Mouse (Mus musculus) neural tube, embryonic 14.5 days (tissue): ENCODE results near the gene Asphd1. TPM values are rescaled to one million over a fixed set of nuclear protein-coding genes. Genes with fewer than 3 reads are reported as not detected.
"Not testable (repeated sequence)": the region's sequence is repeated elsewhere in the genome, so short reads cannot be mapped to it uniquely, and the experiment has no call there.

ENCODE experiments used
- ATAC-seq: fragments of 200-750 bp; cut with Nextera tagmentation; 2 replicates; pipeline ENCODE4 v1.8.0; 2017; ENCODE audit warnings: low read depth, mild to moderate bottlenecking, moderate TSS enrichment, moderate library complexity
- H3K27ac ChIP-seq: fragments of 300-500 bp; sonication (generic); 2 replicates; pipeline ENCODE4 v1.5.1; 2014; ENCODE audit warnings: low read depth, mild to moderate bottlenecking, control low read depth, low read length, moderate library complexity, mixed read lengths
- H3K27me3 ChIP-seq: fragments of 300-500 bp; sonication (generic); 2 replicates; pipeline ENCODE4 v1.6.1; 2014; ENCODE audit warnings: low read length; ENCODE audit not compliant: control insufficient read depth, insufficient read depth
- H3K36me3 ChIP-seq: fragments of 300-500 bp; sonication (generic); 2 replicates; pipeline ENCODE4 v1.6.1; 2014; ENCODE audit warnings: low read length, mixed read lengths; ENCODE audit not compliant: control insufficient read depth, insufficient read depth
- H3K4me1 ChIP-seq: fragments of 300-500 bp; sonication (generic); 2 replicates; pipeline ENCODE4 v1.6.1; 2014; ENCODE audit warnings: low read length; ENCODE audit not compliant: control insufficient read depth, insufficient read depth
- H3K4me2 ChIP-seq: fragments of 300-500 bp; sonication (generic); 2 replicates; pipeline ENCODE4 v1.6.1; 2014; ENCODE audit warnings: mild to moderate bottlenecking, low read depth, low read length, control low read depth
- H3K4me3 ChIP-seq: fragments of 300-500 bp; sonication (generic); 2 replicates; pipeline ENCODE4 v1.5.1; 2014; ENCODE audit warnings: low read depth, low read length, control low read depth, mixed read lengths
- H3K9ac ChIP-seq: fragments of 300-500 bp; sonication (generic); replicated peaks from 2 replicates; pipeline ENCODE4 v1.6.1; 2014; ENCODE audit warnings: low read depth, mild to moderate bottlenecking, control low read depth, low read length, mixed read lengths
- H3K9me3 ChIP-seq: fragments of 300-500 bp; sonication (generic); 2 replicates; pipeline ENCODE4 v1.6.1; 2016; ENCODE audit warnings: low read length; ENCODE audit not compliant: control insufficient read depth
- WGBS: fragments of 180-500 bp; shearing (Covaris S2); extraction: QIAGEN DNeasy Blood & Tissue Kit; methylation state at CpG from one replicate; pipeline ENCODE4 v1.1.7; 2014; 5-methylcytosine and 5-hydroxymethylcytosine counted together
- polyA plus RNA-seq: library from polyadenylated mRNA; unstranded; fragments of >200 nt; fragmentation: Nextera tagmentation; extraction: Ambion mirVana; gene quantifications from 2 replicates; pipeline ENCODE4 v1.2.1, GENCODE M21; 2014

Gene Asphd1
- polyA plus RNA-seq, 1 experiment from 2014 or later: 10.6 TPM

- no peak for ATAC-seq
- H3K4me3 ChIP-seq: no peak overlapping the region
- 84% methylated on average over 4 of the region's 4 CpGs for whole genome bisulfite sequencing
- H3K9ac ChIP-seq: no peak overlapping the region
- no peak overlapping the region for H3K27ac ChIP-seq
- 0 out of 2 replicates have a peak, but pooled peaks cover 5% of the 10 kb centered on the region for H3K4me1 ChIP-seq
- no peak overlapping the region for H3K4me2 ChIP-seq
- H3K27me3 ChIP-seq: no peaks in the 10 kb centered on the region
- no peaks in the 10 kb centered on the region for H3K36me3 ChIP-seq
- H3K9me3 ChIP-seq: no peaks in the 10 kb centered on the region
These were observed 29.4 kb downstream of the Asphd1 start for GRCm38 (mm10) chr7:126919973-126920372.

DNA sequence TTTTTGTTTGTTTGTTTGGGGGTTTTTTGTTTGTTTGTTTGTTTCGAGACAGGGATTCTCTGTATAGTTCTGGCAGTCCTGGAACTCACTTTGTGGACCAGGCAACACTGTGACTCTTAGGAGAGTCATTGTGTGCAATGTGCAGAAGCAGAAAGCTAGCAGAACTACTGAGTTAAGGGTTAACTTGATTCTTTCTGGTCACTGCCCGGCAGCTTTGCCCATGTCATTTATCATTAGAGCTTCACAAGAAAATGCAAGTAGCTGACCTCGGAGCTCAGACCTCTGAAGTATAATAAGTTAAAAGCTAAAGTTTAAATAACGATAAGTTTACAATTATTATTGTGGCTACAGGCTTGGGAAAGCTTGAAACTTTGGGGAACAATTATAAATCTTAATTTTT is 31.0 kb downstream of the Asphd1 start:
- not testable (repeated sequence) for ATAC-seq, H3K9me3 ChIP-seq, H3K4me1 ChIP-seq, H3K4me3 ChIP-seq, H3K36me3 ChIP-seq, H3K9ac ChIP-seq, H3K4me2 ChIP-seq, H3K27ac ChIP-seq, H3K27me3 ChIP-seq
- WGBS: 27% methylated on average over 4 of the region's 4 CpGs

DNA sequence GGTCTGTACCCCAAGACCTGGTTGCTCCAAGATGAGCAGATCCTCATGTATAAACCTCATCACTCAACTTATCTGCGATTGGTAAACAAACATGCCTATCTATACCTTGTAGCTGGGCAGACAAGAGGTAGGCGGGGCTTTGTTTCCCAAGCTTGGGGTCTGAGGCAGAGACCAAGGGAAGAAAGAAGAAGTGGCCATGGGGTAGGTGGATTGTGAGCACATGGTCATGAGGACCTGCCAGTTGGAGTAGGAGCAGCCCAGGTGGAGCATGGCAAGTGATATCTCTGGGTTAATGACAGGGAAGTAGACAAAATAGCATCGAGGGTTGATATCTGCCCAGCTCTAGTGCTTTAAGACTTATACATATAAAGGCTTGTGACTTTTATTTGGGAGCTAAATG is 34.5 kb downstream of the Asphd1 start:
- H3K4me1 ChIP-seq: no peaks in the 10 kb centered on the region
- no peak overlapping the region for H3K9ac ChIP-seq
- no peak for ATAC-seq
- no peak overlapping the region for H3K27ac ChIP-seq
- H3K36me3 ChIP-seq: no peaks in the 10 kb centered on the region
- H3K4me2 ChIP-seq: no peak overlapping the region
- no peaks in the 10 kb centered on the region for H3K27me3 ChIP-seq
- no peaks in the 10 kb centered on the region for H3K9me3 ChIP-seq
- 93% methylated on average over 3 of the region's 3 CpGs for WGBS
- H3K4me3 ChIP-seq: no peak overlapping the region

GRCm38 (mm10) chr7:126905590-126905989 is 43.8 kb downstream of the Asphd1 start:
- Histone ChIP-seq H3K4me2 (no peak overlapping the region), H3K4me1 (no peaks in the 10 kb centered on the region), H3K36me3 (no peaks in the 10 kb centered on the region), H3K27me3 (no peaks in the 10 kb centered on the region), H3K9ac (no peak overlapping the region), H3K9me3 (no peaks in the 10 kb centered on the region), H3K4me3 (no peak overlapping the region), H3K27ac (no peak overlapping the region)
- no peak for ATAC-seq
- WGBS: 72% methylated on average over 3 of the region's 3 CpGs

GRCm38 (mm10) chr7:126899781-126900180 is 49.6 kb downstream of the Asphd1 start:
- H3K4me2 ChIP-seq, H3K9me3 ChIP-seq, H3K36me3 ChIP-seq, H3K9ac ChIP-seq, ATAC-seq, H3K4me3 ChIP-seq, H3K27ac ChIP-seq, H3K27me3 ChIP-seq: not testable (repeated sequence)
- WGBS: 95% methylated on average over 7 of the region's 9 CpGs
- peaks cover 11% of the 10 kb centered on the region; the same call in 1 of the 2 replicates for H3K4me1 ChIP-seq

- 12% methylated on average over 37 of the region's 37 CpGs for WGBS
- H3K36me3 ChIP-seq: no peaks in the 10 kb centered on the region
- H3K4me2 ChIP-seq: peak overlapping the region; percentile 78
- H3K27ac ChIP-seq: peak overlapping the region; percentile 91
- peak overlapping the region; percentile 66 for H3K4me3 ChIP-seq
- H3K4me1 ChIP-seq: peaks cover 11% of the 10 kb centered on the region; the same call in 1 of the 2 replicates
- peak; percentile 95 for ATAC-seq
- H3K9me3 ChIP-seq: no peaks in the 10 kb centered on the region
- no peaks in the 10 kb centered on the region for H3K27me3 ChIP-seq
- peak overlapping the region; percentile 87 for H3K9ac ChIP-seq
These were observed 51.0 kb downstream of the Asphd1 start for GRCm38 (mm10) chr7:126898102-126898990.

GRCm38 (mm10) chr7:126897390-126898101 is 51.8 kb downstream of the Asphd1 start:
- no peaks in the 10 kb centered on the region for H3K9me3 ChIP-seq
- H3K4me1 ChIP-seq: peaks cover 11% of the 10 kb centered on the region; the same call in 1 of the 2 replicates
- H3K4me3 ChIP-seq: peak overlapping the region; percentile 66
- ATAC-seq: peak; percentile 44
- no peaks in the 10 kb centered on the region for H3K27me3 ChIP-seq
- H3K4me2 ChIP-seq: peak overlapping the region; percentile 78
- 24% methylated on average over 16 of the region's 16 CpGs for WGBS
- peak overlapping the region; percentile 87 for H3K9ac ChIP-seq
- no peaks in the 10 kb centered on the region for H3K36me3 ChIP-seq
- peak overlapping the region; percentile 91 for H3K27ac ChIP-seq

DNA sequence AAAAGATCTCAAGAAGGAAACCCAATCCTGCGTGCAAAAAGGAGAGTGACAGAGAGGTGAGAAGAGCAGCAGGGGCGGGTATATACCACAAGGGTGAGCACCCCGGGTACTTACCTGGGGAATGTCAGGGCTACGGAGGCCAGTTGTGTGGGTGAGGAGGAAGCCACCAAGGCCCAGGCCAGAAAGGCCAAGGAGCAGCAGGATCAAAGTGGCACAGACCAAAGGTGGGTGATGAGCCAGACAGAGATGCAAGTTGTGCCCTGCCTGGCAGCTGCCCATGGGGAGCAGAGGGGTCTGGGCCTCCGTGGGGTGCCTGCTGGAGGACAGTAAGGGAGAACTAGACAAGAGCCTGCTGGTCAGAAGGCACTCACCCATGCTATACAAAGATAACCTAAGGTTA is 52.5 kb downstream of the Asphd1 start:
- Histone ChIP-seq H3K4me3 (peak overlapping the region; percentile 66; the same call in 1 of the 2 replicates), H3K9ac (no peak overlapping the region)
- no peak for ATAC-seq

More for the DNA sequence above, 52.5 kb downstream of the Asphd1 start:
- no peak overlapping the region for H3K27ac ChIP-seq
- 87% methylated on average over 5 of the region's 5 CpGs for WGBS
- H3K4me2 ChIP-seq: no peak overlapping the region
- H3K9me3 ChIP-seq: no peaks in the 10 kb centered on the region
- no peaks in the 10 kb centered on the region for H3K27me3 ChIP-seq
- no peaks in the 10 kb centered on the region for H3K36me3 ChIP-seq
- peaks cover 11% of the 10 kb centered on the region; the same call in 1 of the 2 replicates for H3K4me1 ChIP-seq
